13 mouse cellular contexts compared by ENCODE assay signal in the genomic region with DNA sequence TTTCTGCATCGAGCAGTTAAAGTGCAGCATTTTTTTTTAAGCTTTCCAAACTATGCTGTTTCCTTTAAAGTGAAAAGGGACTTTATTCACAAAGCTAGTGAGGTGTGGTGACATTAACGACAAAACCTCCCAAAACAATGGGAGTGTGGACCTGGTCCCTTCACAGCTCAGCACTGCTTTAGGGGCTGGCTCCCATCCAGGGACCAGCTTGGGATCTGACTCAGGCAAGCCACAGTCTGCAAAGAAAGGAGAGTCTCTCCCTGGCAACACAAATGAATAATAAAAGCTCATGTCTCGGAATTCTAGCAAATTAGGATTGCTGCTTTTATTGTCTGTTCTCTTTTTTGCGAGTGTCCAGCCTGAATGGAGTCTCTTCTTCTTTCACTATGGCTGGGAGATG.
A peak's percentile ranks its signal among the peaks of the same experiment; 100 is the strongest.
DNase-seq lines count a peak whose midpoint lies in the region; ATAC-seq and TF ChIP-seq lines count a peak whose summit lies in the region.
"Had no signal": no experiment of that assay in that cellular context is flagged by ENCODE, and none has a peak within 500 bp of the region (broad histone marks: within the 10 kb centered on the region; RNA-seq: fewer than 3 reads in every experiment).

No protein-coding gene starts in this region.

- H3K27me3 ChIP-seq in intestine, postnatal 0 days (replicated peaks; ENCODE audit: control insufficient read depth, insufficient read depth, low read length), result no peaks in the 10 kb centered on the region
- H3K27me3 ChIP-seq: liver, embryonic 15.5 days; midbrain, embryonic 15.5 days had no signal

- ATAC-seq in frontal cortex, adult (ENCODE audit: low TSS enrichment), result peak; percentile 67
- no peak for ATAC-seq in intestine, postnatal 0 days
- ATAC-seq: midbrain, embryonic 15.5 days had no signal

- TF ChIP-seq CTCF in left cerebral cortex, adult 2 months (IDR thresholded peaks at IDR 0.05), result no peak
- no peak for TF ChIP-seq CTCF in intestine, postnatal 0 days (IDR thresholded peaks at IDR 0.05; ENCODE audit: low read depth)

- H3K27ac ChIP-seq in left cerebral cortex, adult 2 months, result no peak overlapping the region
- H3K27ac ChIP-seq in intestine, postnatal 0 days (ENCODE audit: low read depth, low read length), result no peak overlapping the region
- H3K27ac ChIP-seq: liver, embryonic 15.5 days; midbrain, embryonic 15.5 days had no signal

- WGBS in intestine, postnatal 0 days, result 69% methylated on average over 4 of the region's 4 CpGs

- no peak overlapping the region for H3K9ac ChIP-seq in intestine, postnatal 0 days (ENCODE audit: low read depth, low read length)
- H3K9ac ChIP-seq: liver, embryonic 15.5 days; midbrain, embryonic 15.5 days had no signal

- H3K9me3 ChIP-seq in intestine, postnatal 0 days (ENCODE audit: control insufficient read depth), result no peaks in the 10 kb centered on the region
- H3K9me3 ChIP-seq: liver, embryonic 15.5 days; midbrain, embryonic 15.5 days had no signal

- H3K4me1 ChIP-seq in intestine, postnatal 0 days (replicated peaks; ENCODE audit: control insufficient read depth, insufficient read depth, low read length), result no peaks in the 10 kb centered on the region
- H3K4me1 ChIP-seq: liver, embryonic 15.5 days; midbrain, embryonic 15.5 days had no signal

- intact Hi-C loops in left cerebral cortex, adult 2 months (cut with DNase I), result no loop called here

- no peak for DNase-seq in frontal cortex, postnatal 25 days (ENCODE audit: low spot score in 2 of 2)
- peak; percentile 91 for DNase-seq in Muller cell, postnatal 12 days (ENCODE audit: inconsistent ontology term)
- DNase-seq in cerebellum, postnatal 10 days, result peak; percentile 86 to 87
- peak; percentile 10 to 28 for DNase-seq in left cerebral cortex, adult 2 months (ENCODE audit: extremely low spot score in 1 of 2, low spot score in 2 of 2)
- no peak for DNase-seq in lung, postnatal 10 days
- no peak for DNase-seq in adrenal gland, postnatal 10 days
- DNase-seq: gastrocnemius, postnatal 25 days; heart, postnatal 4 days; kidney, postnatal 14 days had no signal

- H3K36me3 ChIP-seq in intestine, postnatal 0 days (ENCODE audit: control insufficient read depth, insufficient read depth), result no peaks in the 10 kb centered on the region
- H3K36me3 ChIP-seq: liver, embryonic 15.5 days; midbrain, embryonic 15.5 days had no signal

- no peak overlapping the region for H3K4me3 ChIP-seq in left cerebral cortex, adult 2 months
- H3K4me3 ChIP-seq in intestine, postnatal 0 days (ENCODE audit: low read depth, low read length), result no peak overlapping the region
- H3K4me3 ChIP-seq: liver, embryonic 15.5 days; midbrain, embryonic 15.5 days had no signal

- no peak overlapping the region for H3K4me2 ChIP-seq in intestine, postnatal 0 days (replicated peaks; ENCODE audit: low read depth)
- H3K4me2 ChIP-seq: liver, embryonic 15.5 days; midbrain, embryonic 15.5 days had no signal

Comparison
In these comparisons a context has a peak if more than half of its experiments do, and no peak if none do; other contexts are left out.
1. DNase-seq: peak in Muller cell, postnatal 12 days (single experiment), cerebellum, postnatal 10 days (2 of 2) and left cerebral cortex, adult 2 months (2 of 2); none in frontal cortex, postnatal 25 days (0 of 2), lung, postnatal 10 days (single experiment) and adrenal gland, postnatal 10 days (single experiment).